Mouse (Mus musculus) layer of hippocampus, adult 9-11 months (tissue): ENCODE data around the gene Hemgn.

Experiments used
- DNase-seq: peaks from one replicate; pipeline ENCODE4 v3.0.0; 2022

The Hemgn gene

DNA sequence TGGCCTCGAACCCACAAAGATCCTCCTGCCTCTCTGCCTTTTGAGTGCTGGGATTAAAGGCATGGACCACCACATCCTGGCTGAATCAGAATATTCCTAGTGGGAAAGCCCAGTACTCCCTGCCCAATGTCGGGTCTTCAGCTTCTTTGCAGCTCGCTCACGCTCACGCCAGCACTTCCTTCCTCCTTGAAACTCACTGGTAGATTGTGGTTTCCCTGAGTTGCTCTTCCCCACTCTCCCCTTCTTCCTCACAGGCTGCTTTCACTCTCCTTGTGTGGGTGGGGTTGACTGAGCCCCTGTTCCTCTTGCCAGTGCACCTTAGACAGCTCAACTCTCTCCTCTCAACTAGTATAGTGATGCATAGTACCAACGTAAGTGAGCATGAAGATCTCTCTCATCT lies 1.8 kb downstream of the Hemgn start:
- DNase-seq, result peak; percentile 60

DNA sequence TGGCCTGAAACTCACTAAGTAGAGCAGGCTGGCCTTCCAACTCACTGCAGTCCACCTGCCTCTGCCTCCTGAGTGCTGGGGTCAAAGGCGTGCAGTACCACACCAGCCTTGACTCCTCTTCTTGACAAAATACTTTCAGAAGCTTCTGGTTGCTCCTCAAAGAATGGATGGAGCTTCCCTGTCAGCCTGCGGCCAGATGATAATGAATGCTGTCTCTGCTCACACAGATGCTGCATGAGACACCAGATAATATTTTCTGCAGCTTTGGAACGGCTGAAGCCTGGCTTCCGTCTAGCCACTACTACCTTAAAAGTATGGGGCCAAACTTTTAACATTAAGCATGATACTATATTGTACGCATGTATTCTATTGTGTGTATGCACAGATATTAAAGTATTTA lies 2.6 kb downstream of the Hemgn start:
- DNase-seq, result no peak

DNA sequence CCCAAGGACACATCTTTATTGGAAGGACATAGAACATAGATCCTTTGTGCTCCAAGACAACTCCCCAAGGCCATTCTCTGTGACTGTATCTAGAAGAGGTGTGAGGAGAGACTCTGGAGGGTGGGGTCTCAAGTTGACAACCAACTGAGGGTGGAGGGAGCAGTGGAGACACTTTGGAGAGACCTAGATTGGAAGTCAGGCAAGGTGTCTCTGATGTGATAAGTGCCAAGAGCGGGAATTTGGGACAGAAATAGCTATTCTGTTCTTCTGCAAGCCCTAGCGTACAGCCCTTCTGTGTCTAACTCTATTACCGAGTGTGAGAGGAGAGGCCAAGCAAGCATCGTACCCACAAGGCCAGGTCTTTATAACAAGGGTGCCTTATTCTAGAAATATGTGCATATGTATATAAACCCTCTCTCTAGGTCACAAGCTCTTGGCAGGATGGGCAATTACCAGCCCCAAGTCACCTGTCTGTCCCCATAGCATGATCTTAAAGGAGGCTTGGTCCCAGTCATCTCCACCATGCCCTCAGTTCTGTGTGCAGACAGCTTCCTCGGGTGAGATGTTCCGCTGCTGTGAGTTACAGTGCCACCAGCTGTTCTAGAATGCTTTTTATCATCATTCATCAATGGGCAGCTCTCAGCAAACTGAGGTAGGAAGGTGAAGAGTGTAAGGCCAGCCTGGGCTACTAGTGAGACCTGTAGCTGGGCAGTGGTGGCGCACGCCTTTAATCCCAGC lies 6.2 kb downstream of the Hemgn start:
- no peak for DNase-seq

DNA sequence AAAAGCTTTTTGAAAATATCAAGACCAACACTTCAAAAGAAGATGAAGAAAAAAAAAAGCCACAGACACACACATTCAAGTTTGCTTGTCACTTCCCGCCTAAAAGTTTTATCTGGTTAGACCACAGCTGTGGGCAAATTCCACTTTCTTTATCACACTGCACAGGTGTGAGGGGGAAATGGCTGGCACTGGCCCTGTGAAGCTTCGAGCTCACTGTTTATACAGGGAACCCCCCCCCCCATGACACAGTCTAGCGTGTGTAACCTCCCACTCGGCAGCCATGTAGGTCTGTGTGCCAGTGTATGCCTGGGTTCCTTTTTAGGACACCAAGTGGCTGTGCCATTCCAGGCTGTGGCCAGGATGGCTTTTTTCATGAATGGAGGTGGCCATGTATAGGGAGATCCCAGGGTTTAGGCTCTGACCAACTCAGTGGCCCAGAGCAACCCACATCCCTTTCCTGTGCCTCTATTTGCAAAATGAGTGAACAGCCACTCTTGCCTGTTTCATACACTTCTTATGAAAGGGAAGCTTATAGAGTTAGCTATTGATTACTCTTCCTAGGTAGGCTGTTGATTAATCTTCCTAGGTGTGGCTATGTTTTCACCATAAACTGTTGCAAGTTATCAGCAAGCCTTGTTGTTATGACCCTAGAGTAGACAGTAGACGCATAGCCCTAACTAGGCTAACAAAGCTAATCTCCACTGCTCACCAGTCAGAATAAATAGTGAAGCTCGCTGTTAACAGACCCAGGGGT lies 9.1 kb downstream of the Hemgn start:
- no peak for DNase-seq

DNA sequence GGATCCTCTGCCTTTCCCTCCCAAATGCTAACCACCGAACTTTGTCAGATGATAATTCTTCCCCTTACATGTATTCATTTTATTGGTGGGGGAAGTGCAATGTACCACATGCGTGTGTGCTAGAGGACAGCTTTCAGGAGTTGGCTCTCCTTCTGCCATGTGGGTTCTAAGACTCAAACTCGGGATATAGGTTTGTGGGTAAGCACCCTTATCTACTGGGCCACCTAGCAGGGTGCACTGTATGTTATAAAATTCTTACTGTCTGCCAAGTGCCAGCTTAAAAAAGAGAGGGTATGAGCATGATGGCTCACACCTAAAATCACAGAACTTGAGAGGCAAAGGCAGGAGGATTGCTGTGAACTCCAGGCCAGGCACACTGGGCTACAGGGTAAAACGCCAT lies 14.5 kb downstream of the Hemgn start:
- no peak for DNase-seq

DNA sequence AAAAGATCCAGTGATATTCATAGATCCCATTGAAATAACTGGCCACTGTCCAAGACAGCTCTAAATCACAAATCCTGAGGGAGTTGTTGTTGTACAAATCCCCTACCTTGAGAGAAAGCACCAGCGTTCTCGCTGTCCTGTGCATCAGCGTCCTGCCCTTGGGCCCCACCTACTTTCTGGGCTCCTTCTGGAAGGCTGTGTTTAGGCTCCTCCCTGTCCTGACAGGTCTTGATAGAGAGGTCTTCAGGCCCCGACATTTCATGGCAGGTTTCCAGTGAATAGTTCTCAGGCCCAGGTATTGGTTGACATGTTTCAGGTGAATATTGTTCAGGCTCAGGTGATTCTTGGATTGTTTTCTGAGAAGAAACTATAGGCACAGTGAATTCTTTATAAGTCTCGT lies 17.6 kb downstream of the Hemgn start:
- DNase-seq, result no peak

DNA sequence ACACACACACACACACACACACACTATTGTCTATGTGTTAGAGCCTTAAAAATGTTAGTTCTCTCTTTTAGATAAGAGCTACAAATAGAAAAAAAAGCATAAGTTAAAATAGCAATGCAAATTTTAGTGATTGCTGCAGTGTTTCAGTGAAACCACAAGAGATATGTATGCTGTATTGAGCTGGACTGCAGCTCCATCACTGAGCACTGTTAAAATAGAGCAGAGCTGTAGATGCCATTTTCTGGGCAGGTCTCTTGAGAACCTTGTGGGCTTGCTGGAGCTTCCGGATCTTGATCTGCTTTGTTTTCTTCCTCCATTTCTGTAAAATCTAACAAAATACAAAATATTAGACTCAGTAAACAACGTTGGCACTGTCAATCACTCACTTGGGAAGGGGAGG lies 18.9 kb downstream of the Hemgn start:
- DNase-seq, result no peak

DNA sequence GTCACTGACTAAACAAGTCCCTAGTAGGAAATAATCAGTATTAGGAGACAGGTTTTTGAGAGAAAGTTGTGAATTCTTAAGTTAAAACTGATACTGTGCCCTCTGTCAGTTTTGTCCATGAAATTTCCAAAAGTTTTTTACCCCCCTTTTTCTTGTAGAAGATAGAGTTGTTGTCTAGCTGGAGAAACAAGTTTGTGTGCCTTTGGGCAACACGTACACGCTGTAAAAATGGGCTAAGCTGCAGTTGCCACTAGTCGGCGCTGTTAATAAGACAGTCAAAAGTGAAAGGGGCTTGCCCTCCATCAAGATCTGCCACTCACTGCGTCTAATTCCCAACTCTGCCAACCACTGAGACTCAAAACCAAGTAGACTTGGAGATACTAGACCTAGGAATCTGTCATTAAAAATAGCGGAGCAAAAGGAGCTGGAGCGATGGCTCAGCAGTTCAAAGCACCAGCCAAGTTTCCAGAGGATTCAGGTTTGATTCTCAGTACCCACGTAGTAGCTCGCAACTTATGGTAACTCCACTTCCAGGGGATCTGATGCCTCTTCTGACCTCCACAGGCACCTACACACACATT lies 22.8 kb downstream of the Hemgn start:
- peak; percentile 71 for DNase-seq

DNA sequence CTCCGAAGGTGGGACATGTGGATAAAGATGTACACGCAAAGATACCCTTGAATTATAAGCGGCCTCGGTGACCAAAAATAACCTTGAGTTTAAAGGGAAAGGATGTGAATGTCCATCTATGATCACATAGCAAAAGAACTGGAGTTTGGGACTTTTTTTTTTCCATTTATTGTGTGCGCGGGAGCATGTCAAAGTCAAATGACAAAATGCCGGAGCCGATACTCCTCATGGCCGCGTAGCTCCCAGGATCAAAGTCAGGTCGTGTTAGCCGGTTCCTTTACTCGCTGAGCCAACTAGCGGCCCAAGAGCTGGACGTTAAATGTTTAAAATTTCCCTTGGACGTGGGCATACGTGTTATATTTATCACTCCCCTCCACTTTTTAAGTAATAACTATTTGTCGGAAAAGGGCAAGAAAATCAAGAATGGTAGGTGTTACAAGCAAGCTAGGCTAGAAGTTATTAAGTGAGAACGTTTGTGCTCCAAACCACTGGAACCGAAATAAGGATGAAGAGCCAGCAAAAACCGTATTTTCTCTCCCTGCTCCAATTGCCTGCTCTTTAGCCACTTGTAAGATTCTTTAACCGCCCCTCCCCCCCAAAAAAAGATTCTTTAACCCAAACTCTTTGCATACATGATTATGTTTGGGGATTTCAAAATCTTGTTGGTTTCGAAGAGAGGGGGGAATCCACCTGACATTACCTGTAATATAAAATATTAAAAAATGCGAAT lies 23.5 kb downstream of the Hemgn start:
- no peak for DNase-seq

DNA sequence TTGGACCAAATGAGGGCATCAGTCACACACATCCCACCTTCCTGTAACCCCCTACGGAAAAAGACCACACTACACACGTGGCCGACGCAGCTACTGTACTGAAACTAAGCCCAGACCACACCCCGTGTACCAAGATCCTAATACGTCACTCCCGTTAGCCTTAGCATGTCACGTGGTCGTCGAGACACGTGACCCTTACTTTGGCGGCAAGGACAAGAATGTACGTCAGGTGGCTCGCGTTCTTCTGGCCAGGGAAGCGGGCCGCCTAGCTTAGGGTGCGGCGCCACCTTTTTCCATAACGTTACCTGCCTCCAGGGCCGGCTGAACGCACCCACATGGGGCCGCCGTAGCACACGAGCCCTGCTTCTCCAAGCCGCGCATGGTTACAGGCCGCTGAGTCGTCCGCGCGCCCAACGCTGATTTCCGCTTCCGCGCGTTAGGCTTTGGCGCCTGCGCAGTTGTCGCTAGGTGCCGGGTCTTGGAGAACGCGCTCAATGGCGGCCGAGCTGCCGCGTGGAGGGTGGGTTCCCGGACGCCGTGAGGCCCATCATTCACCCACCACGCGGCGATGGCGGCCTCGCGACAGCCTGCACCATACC lies 24.2 kb downstream of the Hemgn start, which contains the start of gene Trmo:
Gene Trmo, minus strand, starts transcription at position 425 of the 599 bp plus-strand sequence.
- peak; percentile 96 for DNase-seq

DNA sequence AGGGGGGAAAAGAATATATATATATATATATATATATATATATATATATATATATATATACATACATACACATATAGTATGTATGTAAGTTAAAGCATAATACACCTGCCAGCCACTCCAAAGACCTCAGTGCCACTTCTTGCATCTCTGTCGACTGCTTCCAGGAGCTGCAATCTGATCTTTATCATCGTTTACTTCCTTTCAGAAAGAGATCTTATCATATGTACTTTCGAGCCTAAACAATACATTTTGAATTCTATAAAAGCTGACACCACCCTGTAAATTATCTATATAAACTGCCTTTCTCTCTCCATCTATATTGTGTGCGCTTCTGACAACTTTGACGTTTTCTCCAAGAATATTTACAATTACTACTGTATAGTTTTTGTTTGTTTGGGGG lies 24.8 kb downstream of the Hemgn start:
- no peak for DNase-seq

DNA sequence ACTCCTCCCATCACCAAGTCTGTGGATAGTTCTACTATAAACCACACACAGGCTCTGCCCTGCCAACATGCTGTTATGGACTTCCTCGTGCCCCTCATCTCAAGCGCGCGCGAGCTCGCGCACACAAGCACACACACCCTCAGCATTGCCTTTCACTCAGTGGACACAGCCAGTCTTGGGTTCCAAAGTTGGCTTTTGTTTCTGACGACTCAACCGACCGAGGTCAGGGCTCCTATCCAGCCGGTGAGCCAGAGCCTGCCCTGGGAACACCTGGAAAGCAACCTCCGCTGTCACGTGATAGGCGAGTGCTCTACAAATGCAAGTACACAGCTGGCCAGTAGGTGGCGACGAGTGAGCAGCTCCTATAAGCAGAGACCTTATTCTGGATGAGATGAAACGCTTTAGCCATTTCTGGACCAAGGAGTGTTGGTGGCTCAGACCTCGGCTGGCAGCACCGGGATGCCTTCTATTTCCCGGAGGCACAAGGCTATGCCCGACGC lies 38.4 kb downstream of the Hemgn start:
- DNase-seq, result peak; percentile 85

DNA sequence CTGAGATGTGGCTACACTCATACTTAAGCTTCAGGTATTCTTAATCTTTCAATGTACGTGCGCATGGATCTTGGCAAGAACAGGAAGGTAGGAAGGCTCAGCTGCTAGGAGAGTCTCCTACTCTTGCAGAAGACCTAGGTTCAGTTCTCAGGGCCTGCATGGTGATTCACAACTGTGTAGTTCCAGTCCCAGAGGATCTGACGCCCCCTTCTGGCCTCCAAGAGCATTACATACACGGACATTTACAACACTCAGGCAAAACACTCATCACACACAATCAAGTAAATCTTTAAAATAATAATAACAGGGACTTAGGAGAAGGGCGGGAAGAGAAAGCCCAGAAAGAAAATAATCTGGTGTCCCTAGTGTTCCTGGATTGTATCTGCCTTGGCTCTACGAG lies 38.9 kb downstream of the Hemgn start:
- no peak for DNase-seq

DNA sequence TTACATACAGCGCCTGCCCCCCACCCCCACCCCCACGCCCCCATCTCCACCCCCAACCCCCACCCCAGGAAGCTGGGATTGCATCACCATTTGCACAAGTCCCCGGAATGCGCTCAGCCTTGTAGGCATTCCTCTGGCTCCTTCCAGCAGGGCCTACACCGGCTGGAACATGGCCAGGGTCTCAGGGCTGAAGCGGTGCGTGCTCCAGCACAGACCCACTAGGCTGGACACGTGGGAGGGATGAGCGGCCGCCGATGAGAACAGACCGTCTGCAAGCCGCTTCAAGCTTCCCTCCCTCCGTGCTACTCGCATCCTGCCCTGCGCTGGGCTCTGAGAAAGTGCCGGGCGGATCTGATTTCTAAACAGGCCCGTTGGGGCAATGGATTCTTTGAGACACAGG lies 42.3 kb downstream of the Hemgn start:
- DNase-seq, result no peak

DNA sequence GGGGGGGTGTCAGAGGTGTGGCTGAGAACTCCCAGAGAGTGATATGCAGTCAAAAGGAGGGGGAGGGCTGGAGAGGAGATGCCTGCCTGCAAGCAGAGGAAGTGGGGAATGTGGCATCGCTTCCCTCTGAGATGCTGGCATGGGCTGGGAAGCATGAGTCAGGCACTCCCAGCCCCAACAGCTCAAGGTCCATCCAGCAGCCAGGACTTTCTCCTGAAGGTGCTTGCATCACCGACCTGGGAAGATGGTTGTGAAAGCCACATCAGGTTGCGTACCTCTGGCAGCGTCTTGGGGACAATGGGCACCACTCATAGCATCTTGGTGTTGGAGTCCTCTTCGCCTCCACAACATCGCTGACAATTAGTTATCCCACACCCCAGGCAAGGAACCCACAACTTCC lies 42.9 kb downstream of the Hemgn start:
- no peak for DNase-seq

DNA sequence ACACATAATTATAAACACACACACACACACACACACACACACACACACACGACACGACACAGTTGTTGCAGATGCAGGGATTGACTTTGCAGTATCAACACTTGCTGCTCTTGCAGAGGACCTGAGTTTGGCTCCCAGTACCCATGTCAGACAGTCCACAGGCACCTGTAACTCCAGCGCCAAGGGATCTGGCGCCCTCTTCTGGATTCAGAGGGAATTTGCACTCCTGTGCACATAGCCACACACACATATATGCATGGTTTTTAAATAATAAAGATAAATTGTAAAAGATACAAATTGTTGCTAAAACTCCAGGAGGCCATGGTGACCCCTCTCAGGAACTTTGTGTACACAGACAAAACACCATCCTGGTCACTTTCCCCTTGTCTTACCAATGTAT lies 44.2 kb downstream of the Hemgn start:
- no peak for DNase-seq

DNA sequence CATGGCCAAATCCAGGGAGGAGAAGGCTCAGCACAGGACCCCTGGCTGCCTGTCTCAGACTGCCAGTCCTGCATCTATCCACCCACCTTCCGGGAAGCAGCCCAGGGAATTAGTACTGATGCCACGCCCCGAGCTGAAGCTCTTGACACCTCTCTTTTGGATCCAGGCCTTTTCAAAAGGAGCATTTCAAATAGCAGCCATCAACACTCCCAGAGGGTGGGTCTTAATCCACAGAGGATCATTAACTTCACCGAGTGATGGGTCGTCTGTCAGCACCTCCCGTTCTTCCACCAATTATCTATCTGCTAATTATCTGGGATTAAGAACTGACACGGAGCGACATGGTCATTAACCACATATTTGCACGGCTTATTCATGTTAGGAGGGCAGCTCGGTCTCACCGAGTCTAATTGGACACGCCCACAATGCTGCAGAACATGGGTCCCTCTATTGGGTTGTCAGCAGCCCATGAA lies 45.8 kb downstream of the Hemgn start:
- DNase-seq, result no peak

DNA sequence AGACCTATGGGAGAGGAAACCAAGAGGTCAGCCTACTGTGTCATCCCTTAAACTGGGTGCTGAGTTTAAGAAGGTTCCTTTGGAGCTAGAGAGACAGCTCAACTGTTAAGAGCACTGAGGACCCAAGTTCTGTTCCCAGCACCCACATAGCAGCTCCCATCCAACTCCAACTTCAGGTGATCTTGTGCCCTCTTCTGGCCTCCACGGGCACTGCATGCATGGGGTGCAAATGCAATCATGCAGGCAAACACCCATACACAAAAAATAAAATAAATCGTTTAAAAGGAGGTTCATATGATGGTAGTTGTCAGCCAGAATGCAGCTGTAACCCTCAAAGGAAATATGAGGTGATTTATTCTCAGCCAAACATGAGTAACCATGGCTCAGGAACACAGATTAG lies 48.9 kb downstream of the Hemgn start:
- no peak for DNase-seq

DNA sequence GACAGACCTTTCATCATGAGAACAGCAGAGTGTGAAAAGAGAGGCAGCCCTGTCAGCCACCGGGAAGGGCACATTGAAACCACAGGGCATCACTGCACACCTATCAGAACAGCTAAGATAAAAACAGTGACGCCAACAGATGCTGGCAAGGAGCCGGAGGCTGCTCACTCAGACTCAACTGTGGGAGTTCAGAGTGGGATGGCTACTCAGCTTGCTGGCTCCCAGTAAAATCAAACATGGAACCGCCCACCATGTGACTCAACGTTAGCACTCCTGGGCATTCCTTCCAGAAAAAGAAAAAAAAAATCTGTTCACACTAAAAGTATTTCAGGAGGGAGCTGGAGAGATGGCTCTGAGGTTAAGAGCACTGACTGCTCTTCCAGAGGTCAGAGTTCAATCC lies 52.0 kb downstream of the Hemgn start:
- DNase-seq, result no peak

DNA sequence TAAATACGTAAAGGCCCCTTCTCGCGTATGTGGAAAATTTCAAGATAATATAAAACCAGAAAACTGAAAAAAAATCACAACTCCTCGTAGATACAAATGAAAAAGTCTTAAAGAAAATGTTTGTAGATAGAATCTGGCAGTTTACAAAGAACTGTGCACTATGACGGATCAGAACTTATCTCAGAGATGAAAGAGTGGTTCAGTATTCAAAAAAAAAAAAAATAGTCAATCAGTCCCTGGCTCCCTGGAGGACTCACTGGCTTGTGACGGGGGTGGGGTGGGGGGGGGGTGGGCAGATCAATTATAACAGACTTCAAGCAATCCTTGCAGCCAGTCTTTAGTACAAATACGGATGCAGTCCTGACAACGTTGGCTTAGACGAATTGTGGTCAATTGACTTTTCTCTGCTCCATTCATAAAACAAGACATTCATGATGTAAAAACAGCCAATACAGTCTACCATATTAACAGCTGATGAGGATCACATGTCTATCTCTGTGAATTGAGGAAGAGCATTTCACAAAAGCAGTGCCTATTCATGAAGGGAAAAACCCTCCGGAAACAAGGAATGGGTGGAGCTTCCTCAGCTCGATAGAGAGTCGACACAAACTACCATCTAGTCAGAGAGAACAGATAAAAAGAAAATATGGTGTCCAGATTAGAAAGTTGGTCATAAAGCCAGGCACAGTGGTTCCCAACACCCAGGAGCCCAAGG lies 53.6 kb downstream of the Hemgn start:
- DNase-seq, result no peak

DNA sequence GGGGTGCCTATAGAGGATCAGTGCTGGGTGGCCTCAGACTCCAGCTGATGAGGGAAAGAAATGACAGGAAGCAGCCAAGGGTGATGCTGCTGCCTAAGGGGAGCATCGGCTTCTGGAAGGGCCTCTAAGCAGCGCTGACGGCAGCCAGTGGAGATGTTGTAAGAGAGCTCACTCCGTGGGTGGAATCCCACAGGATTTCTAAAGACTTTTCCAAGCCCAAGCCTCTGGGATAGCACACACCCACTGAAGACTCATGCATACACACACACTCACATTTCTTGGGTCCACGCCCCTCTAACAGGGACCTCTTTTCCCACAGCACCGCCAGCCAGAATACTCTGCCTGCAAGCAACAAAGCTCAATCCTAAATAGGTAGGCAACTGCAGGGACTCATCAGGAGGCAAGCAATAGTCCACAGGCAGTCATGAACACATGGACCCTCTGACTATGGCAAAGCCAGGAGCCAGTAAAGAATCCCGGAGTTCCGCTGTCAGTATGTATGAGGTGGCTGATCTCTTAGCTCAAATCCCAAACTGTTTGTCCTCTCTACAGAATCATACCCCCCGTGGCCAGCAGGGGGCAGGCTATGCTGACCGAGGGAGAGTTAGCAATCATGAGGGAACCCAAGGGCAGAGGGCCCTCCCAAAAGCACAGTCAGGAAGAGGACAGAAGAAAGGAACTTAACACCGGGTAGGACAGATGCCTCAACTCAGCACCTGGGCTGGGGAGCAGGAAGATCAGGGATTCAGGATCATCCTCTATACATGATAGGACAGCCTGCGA lies 56.8 kb downstream of the Hemgn start:
- no peak for DNase-seq
